Mouse (Mus musculus): ENCODE results near the gene Eif3j1. TPM values are rescaled to one million over a fixed set of nuclear protein-coding genes. Genes with fewer than 3 reads are reported as not detected.
A peak's percentile ranks its signal among the peaks of the same experiment; 100 is the strongest.
"Not testable (repeated sequence)": the region's sequence is repeated elsewhere in the genome, so short reads cannot be mapped to it uniquely, and the experiment has no call there.

The Eif3j1 gene
- polyA plus RNA-seq (2016; fragmentation: Nextera tagmentation; extraction: Ambion mirVana): 11.3 and 12.6 TPM in 2 replicates

DNA sequence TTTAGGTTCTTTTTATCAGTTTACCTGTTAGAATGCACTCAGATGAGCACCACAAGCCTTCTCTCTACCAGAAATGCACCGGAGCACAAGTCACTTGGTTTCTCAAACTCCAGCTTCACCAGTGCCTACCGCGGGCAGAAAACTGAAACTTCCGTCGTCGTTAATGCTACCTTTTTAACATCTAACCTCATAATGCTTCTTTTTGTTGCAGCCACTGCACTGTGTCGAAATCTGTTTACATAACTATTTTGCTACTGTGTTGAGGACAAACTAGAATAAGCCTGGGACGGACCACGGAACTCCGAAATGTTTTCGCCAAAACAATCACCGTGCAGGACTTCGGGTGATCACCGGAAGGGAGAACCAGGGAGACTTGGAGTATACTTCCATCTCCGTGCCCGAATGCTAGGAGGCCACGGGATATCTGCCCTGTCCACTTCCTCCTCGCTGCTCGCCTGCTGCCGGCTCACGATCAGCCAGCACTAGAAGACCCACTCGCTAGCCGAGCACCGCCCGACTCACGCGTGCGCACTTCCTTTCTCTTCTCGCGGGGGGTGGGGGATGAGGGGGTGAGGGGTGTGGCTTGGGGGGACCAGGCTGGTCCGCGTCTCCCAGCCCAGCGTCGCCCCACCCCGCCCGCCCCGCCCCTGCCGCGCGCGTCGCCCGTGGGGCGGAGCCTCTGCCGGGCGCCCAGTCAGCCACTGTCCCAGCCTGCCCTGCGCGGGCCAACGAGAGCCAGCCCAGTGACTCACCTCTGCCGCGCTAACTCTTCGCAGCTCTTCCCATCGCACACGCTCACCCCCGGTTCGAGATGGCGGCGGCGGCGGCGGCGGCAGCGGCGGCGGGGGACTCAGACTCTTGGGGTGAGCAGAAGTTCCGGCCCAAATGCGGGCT is at the start of gene Eif3j1:
Gene Eif3j1 (plus strand): TSS at position 685 of the 894 bp plus-strand sequence.
- Histone ChIP-seq H3K4me3 (peak within 1 kb of the TSS; percentile 95), H3K27ac (replicated peaks) (peak within 1 kb of the TSS; percentile 93), H3K4me1 (peaks cover 20% of the 10 kb centered on the region), H3K27me3 (ENCODE audit: low read depth, poor library complexity, severe bottlenecking) (no peaks in the 10 kb centered on the region), H3K36me3 (peaks cover 26% of the 10 kb centered on the region), H3K9me3 (replicated peaks) (no peaks in the 10 kb centered on the region)
- peak; percentile 95 for DNase-seq (ENCODE audit: low spot score)
- under 1% methylated on average over 60 of the region's 67 CpGs for WGBS

- Histone ChIP-seq H3K4me3 (no peak overlapping the region), H3K9me3 (replicated peaks) (no peaks in the 10 kb centered on the region), H3K27ac (replicated peaks) (no peak overlapping the region), H3K4me1 (no peaks in the 10 kb centered on the region), H3K36me3 (peaks cover 88% of the 10 kb centered on the region), H3K27me3 (ENCODE audit: low read depth, poor library complexity, severe bottlenecking) (no peaks in the 10 kb centered on the region)
- WGBS: 86% methylated on average over 1 of the region's 1 CpGs
- DNase-seq (ENCODE audit: low spot score): no peak
These were observed 32.6 kb upstream of the Eif3j1 start for GRCm38 (mm10) chr2:121995738-121996137.

DNA sequence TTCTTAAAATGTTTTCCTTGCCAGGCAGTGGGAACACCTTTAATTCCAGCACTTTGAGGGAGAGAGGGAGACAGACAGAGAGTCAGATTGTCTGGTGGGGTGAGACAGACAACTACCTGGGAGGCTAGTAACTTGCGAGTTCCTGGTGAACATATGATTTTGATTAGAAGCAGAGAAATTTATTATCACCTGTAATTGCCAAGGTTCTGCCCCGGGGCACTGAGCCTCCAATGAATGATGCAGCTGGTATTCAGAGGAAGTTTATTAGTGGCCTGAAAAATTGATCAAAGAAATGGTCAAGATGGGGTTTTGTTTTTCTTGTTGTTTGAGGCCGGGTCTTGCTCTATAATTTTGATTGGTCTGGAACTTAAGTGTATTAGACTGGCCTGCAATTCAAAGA is 19.5 kb upstream of the Eif3j1 start:
- Histone ChIP-seq H3K4me3 (no peak overlapping the region), H3K4me1 (no peaks in the 10 kb centered on the region), H3K9me3 (replicated peaks) (no peaks in the 10 kb centered on the region), H3K27ac (replicated peaks) (no peak overlapping the region), H3K27me3 (ENCODE audit: low read depth, poor library complexity, severe bottlenecking) (no peaks in the 10 kb centered on the region), H3K36me3 (peaks cover 81% of the 10 kb centered on the region)
- 94% methylated on average over 3 of the region's 3 CpGs for WGBS
- no peak for DNase-seq (ENCODE audit: low spot score)

DNA sequence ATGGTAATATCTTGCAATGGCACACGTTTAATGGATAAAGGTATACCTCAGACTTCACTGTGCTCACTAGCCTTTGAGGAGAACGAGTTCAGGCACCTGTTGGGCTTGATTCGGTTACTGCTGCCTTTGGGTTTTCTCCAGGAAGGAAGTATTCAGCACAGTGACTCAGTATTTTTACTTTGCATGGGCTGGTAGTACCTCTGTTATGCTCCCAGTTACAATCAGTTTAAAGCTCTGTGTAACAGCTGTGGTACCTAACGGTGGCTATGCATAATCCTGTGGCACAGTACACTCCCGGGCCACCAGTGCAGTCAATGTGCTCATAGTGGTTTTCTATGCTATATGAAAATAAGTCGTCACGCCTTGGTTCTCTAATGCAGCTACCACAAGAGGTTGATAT is 16.9 kb upstream of the Eif3j1 start:
- Histone ChIP-seq H3K36me3 (peaks cover 75% of the 10 kb centered on the region), H3K27me3 (ENCODE audit: low read depth, poor library complexity, severe bottlenecking) (no peaks in the 10 kb centered on the region), H3K27ac (replicated peaks) (no peak overlapping the region), H3K4me1 (no peaks in the 10 kb centered on the region), H3K9me3 (replicated peaks) (no peaks in the 10 kb centered on the region), H3K4me3 (no peak overlapping the region)
- no peak for DNase-seq (ENCODE audit: low spot score)
- WGBS: 92% methylated on average over 7 of the region's 7 CpGs

DNA sequence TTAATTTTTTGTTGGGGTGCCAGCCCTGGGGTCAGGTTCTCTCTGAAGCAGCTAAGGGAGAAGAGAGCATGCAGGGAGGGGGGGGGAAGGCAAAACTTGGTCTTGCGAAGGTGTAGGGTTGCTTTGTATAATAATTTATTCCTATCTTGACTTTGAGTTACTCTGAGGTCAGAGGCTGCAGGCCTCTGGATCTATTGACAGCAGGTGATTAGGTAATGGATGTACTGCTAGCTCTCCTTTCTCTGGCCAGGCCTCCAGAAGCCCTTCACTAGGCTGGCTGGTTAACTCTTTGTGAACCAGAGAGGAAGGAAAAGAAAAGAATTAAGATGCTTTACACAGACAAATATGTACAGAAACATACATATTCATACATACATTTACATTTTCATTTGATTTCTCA is 9.6 kb upstream of the Eif3j1 start:
- WGBS: 63% methylated on average over 1 of the region's 1 CpGs
- H3K4me3 ChIP-seq: no peak overlapping the region
- no peaks in the 10 kb centered on the region for H3K27me3 ChIP-seq (ENCODE audit: low read depth, poor library complexity, severe bottlenecking)
- H3K4me1 ChIP-seq: no peaks in the 10 kb centered on the region
- peaks cover 21% of the 10 kb centered on the region for H3K36me3 ChIP-seq
- DNase-seq (ENCODE audit: low spot score): no peak
- H3K27ac ChIP-seq (replicated peaks): no peak overlapping the region
- no peaks in the 10 kb centered on the region for H3K9me3 ChIP-seq (replicated peaks)

GRCm38 (mm10) chr2:122022284-122022683 is 6.1 kb upstream of the Eif3j1 start:
- no peaks in the 10 kb centered on the region for H3K36me3 ChIP-seq
- no peak overlapping the region for H3K27ac ChIP-seq (replicated peaks)
- H3K9me3 ChIP-seq (replicated peaks): no peaks in the 10 kb centered on the region
- no peaks in the 10 kb centered on the region for H3K27me3 ChIP-seq (ENCODE audit: low read depth, poor library complexity, severe bottlenecking)
- H3K4me1 ChIP-seq: no peaks in the 10 kb centered on the region
- WGBS: 82% methylated on average over 2 of the region's 2 CpGs
- DNase-seq (ENCODE audit: low spot score): no peak
- no peak overlapping the region for H3K4me3 ChIP-seq

DNA sequence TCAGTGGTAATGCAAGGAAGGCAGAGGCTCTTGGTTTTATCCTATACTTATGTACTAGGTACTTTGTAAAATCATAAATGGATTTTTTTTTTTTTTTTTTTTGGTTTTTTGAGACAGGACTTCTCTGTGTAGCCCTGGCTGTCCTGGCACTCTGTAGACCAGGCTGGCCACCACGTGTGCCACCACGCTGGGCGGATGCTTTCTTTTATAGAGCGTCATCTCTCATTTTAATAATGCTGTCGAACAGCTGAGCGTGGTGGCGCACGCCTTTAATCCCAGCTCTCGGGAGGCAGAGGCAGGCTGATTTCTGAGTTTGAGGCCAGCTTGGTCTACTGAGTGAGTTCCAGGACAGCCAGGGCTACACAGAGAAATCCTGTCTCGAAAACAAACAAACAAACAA is 1.3 kb upstream of the Eif3j1 start:
- DNase-seq (ENCODE audit: low spot score); H3K4me3 ChIP-seq; H3K27ac ChIP-seq (replicated peaks); H3K27me3 ChIP-seq (ENCODE audit: low read depth, poor library complexity, severe bottlenecking); H3K9me3 ChIP-seq (replicated peaks): not testable (repeated sequence)
- peaks cover 19% of the 10 kb centered on the region for H3K36me3 ChIP-seq
- 96% methylated on average over 10 of the region's 10 CpGs for WGBS
- H3K4me1 ChIP-seq: peaks cover 20% of the 10 kb centered on the region

- DNase-seq (ENCODE audit: low spot score): peak; percentile 68
- Histone ChIP-seq H3K4me3 (peak overlapping the region; percentile 95), H3K27ac (replicated peaks) (peak overlapping the region; percentile 93), H3K4me1 (peaks cover 20% of the 10 kb centered on the region), H3K36me3 (peaks cover 35% of the 10 kb centered on the region), H3K27me3 (ENCODE audit: low read depth, poor library complexity, severe bottlenecking) (no peaks in the 10 kb centered on the region), H3K9me3 (replicated peaks) (no peaks in the 10 kb centered on the region)
- 2% methylated on average over 62 of the region's 71 CpGs for WGBS
These were observed 682 bp downstream of the Eif3j1 start for GRCm38 (mm10) chr2:122028756-122029700.

DNA sequence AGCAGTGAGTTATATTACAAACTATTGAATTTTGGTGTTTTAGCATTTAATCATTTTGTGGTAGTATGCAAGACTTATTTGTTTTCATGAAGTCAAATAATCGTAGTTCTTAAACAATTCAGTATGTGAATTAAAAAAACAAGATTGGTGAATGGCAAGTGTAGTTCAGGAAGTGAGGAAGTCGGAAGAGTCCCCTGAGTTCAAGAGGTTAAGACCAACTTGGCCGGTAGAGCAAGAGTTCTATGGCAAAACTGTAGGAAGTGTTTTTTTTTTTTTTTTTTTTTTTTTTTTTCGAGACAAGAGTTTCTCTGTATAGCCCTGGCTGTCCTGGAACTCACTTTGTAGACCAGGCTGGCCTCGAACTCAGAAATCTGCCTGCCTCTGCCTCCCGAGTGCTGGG is 3.6 kb downstream of the Eif3j1 start:
- Histone ChIP-seq H3K4me1 (peaks cover 20% of the 10 kb centered on the region), H3K27ac (replicated peaks) (no peak overlapping the region), H3K27me3 (ENCODE audit: low read depth, poor library complexity, severe bottlenecking) (no peaks in the 10 kb centered on the region), H3K36me3 (peaks cover 63% of the 10 kb centered on the region), H3K9me3 (replicated peaks) (no peaks in the 10 kb centered on the region), H3K4me3 (no peak overlapping the region)
- no peak for DNase-seq (ENCODE audit: low spot score)
- WGBS: 81% methylated on average over 6 of the region's 6 CpGs

GRCm38 (mm10) chr2:122036064-122036463 is 7.7 kb downstream of the Eif3j1 start:
- Histone ChIP-seq H3K27ac (replicated peaks) (no peak overlapping the region), H3K27me3 (ENCODE audit: low read depth, poor library complexity, severe bottlenecking) (no peaks in the 10 kb centered on the region), H3K9me3 (replicated peaks) (no peaks in the 10 kb centered on the region), H3K4me3 (no peak overlapping the region), H3K36me3 (peaks cover 88% of the 10 kb centered on the region), H3K4me1 (no peaks in the 10 kb centered on the region)
- WGBS: 95% methylated on average over 3 of the region's 3 CpGs
- no peak for DNase-seq (ENCODE audit: low spot score)

DNA sequence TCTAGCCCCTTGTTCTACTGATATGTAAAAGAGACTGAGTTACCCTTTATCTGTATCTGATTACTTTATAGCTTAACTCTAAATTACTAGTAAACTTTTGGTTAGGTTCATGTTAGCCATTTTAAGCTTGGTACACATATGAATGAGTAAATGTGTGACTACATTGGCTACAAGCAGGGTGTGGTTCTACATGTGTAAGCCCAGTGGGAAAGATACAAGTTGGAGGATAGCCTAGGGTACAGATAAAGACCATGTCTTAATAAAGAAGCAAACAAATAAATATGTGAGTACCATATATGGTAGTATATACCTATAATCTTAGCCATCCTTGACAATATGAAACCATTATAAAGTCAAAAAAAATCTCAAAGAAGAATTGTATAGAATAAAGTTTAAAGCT is 15.6 kb downstream of the Eif3j1 start:
- Histone ChIP-seq H3K9me3 (replicated peaks) (no peaks in the 10 kb centered on the region), H3K36me3 (peaks cover 91% of the 10 kb centered on the region)
- no peak for DNase-seq (ENCODE audit: low spot score)

DNA sequence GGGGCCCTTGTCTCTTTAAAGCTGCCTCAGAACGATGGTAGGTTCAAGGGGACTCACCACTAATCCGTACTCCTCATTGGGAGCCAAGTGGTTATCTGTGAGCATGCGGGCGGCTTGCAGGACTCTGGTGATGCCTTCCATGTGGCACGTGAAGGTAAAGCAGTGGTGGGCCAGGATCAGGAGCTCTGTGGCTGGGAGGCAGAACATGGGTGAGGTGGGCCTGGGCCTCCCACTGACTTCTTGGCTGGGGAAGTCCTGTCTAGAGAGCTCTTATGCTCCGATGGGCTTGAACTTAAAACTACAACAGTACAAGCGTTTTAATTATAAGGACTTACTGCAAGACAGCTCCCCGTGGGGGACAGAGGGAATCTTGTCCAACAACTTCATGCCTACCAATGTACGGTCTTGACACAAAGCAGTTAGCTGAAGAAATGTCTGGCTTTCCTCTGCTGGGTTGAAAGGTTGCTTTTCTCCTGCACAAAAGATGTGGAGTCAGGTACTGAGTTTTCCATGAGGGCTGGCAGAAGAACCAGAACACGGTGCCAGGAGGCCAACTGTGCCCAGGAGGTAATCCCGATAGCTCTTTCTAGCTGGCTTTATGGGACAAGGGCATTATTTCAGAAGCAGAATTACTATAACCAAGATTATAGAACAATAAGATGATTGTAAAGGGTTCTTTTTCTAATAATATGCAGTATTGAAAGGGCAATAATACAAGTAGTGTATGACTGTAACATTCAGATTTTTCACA is 31.2 kb downstream of the Eif3j1 start:
- Histone ChIP-seq H3K4me1 (no peaks in the 10 kb centered on the region), H3K4me3 (no peak overlapping the region), H3K27me3 (ENCODE audit: low read depth, poor library complexity, severe bottlenecking) (no peaks in the 10 kb centered on the region), H3K36me3 (peaks cover 79% of the 10 kb centered on the region), H3K27ac (replicated peaks) (no peak overlapping the region), H3K9me3 (replicated peaks) (no peaks in the 10 kb centered on the region)
- 90% methylated on average over 11 of the region's 11 CpGs for WGBS
- DNase-seq (ENCODE audit: low spot score): no peak

More for the DNA sequence above, 15.6 kb downstream of the Eif3j1 start:
- Histone ChIP-seq H3K27ac (replicated peaks) (no peak overlapping the region), H3K4me3 (no peak overlapping the region), H3K27me3 (ENCODE audit: low read depth, poor library complexity, severe bottlenecking) (no peaks in the 10 kb centered on the region), H3K4me1 (no peaks in the 10 kb centered on the region)
